Mouse (Mus musculus): ENCODE data around the gene Frmd8.

The Frmd8 gene

GRCm38 (mm10) chr19:5837606-5838005, 37.5 kb downstream of the Frmd8 start:
- DNase-seq: no peak

GRCm38 (mm10) chr19:5836941-5837572, 38.0 kb downstream of the Frmd8 start:
- DNase-seq: peak; percentile 94

GRCm38 (mm10) chr19:5835922-5836430, 39.1 kb downstream of the Frmd8 start:
- peak; percentile 91 for DNase-seq

GRCm38 (mm10) chr19:5835054-5835921, 39.8 kb downstream of the Frmd8 start:
- no peak for DNase-seq

- DNase-seq: peak; percentile 93
Measured at GRCm38 (mm10) chr19:5834260-5834925, 40.7 kb downstream of the Frmd8 start.

- peak; percentile 91 for DNase-seq
Measured at GRCm38 (mm10) chr19:5833287-5834100, 41.6 kb downstream of the Frmd8 start.

GRCm38 (mm10) chr19:5832326-5832725, 42.7 kb downstream of the Frmd8 start:
- DNase-seq: no peak

GRCm38 (mm10) chr19:5831958-5832320, 43.1 kb downstream of the Frmd8 start:
- peak; percentile 91 for DNase-seq

- no peak for DNase-seq
Measured at GRCm38 (mm10) chr19:5831224-5831957, 43.7 kb downstream of the Frmd8 start.

- DNase-seq: peak; percentile 92
Measured at GRCm38 (mm10) chr19:5830776-5831175, 44.3 kb downstream of the Frmd8 start.

GRCm38 (mm10) chr19:5829958-5830615, 45.0 kb downstream of the Frmd8 start:
- peak; percentile 90 for DNase-seq

- no peak for DNase-seq
Measured at GRCm38 (mm10) chr19:5828905-5829304, 46.2 kb downstream of the Frmd8 start.

- DNase-seq: no peak
Measured at GRCm38 (mm10) chr19:5828155-5828554, 46.9 kb downstream of the Frmd8 start.

- peak; percentile 95 for DNase-seq
Measured at GRCm38 (mm10) chr19:5827456-5828154, 47.5 kb downstream of the Frmd8 start.

GRCm38 (mm10) chr19:5827044-5827443, 48.0 kb downstream of the Frmd8 start:
- no peak for DNase-seq

- no peak for DNase-seq
Measured at GRCm38 (mm10) chr19:5826731-5827002, 48.4 kb downstream of the Frmd8 start.

- no peak for DNase-seq
Measured at GRCm38 (mm10) chr19:5825901-5826730, 49.0 kb downstream of the Frmd8 start.

- DNase-seq: no peak
Measured at GRCm38 (mm10) chr19:5824826-5825617, 50.1 kb downstream of the Frmd8 start.
